Mouse (Mus musculus): ENCODE results near the gene Fam216a.

Gene Fam216a

GRCm38 (mm10) chr5:122390671-122391070, 18.5 kb upstream of the Fam216a start:
- DNase-seq (ENCODE audit: low spot score) = no peak

GRCm38 (mm10) chr5:122390006-122390405, 17.8 kb upstream of the Fam216a start:
- no peak for DNase-seq (ENCODE audit: low spot score)

GRCm38 (mm10) chr5:122379374-122380155, 7.4 kb upstream of the Fam216a start:
- peak; percentile 56 for DNase-seq (ENCODE audit: low spot score)

GRCm38 (mm10) chr5:122378171-122378570, 6.0 kb upstream of the Fam216a start:
- DNase-seq (ENCODE audit: low spot score) = no peak

- DNase-seq (ENCODE audit: low spot score) = no peak
Observed at GRCm38 (mm10) chr5:122377101-122377833, 5.1 kb upstream of the Fam216a start.

GRCm38 (mm10) chr5:122372878-122373277, 714 bp upstream of the Fam216a start:
- no peak for DNase-seq (ENCODE audit: low spot score)

- no peak for DNase-seq (ENCODE audit: low spot score)
Observed at GRCm38 (mm10) chr5:122371591-122372191, 473 bp downstream of the Fam216a start, which contains the start of gene Gpn3. Gene Gpn3 (plus strand): TSS chr5:122371876.

- DNase-seq (ENCODE audit: low spot score) = no peak
Observed at GRCm38 (mm10) chr5:122354492-122355067, 17.6 kb downstream of the Fam216a start.

- peak; percentile 98 for DNase-seq (ENCODE audit: low spot score)
Observed at GRCm38 (mm10) chr5:122353807-122354491, 18.2 kb downstream of the Fam216a start, which contains the start of the genes Rad9b and Vps29. Gene Rad9b (minus strand): TSS chr5:122354233. Gene Vps29 (plus strand): TSS chr5:122354369.

GRCm38 (mm10) chr5:122345777-122346176, 26.4 kb downstream of the Fam216a start:
- DNase-seq (ENCODE audit: low spot score) = no peak

- peak; percentile 58 for DNase-seq (ENCODE audit: low spot score)
Observed at GRCm38 (mm10) chr5:122344260-122344659, 27.9 kb downstream of the Fam216a start.

GRCm38 (mm10) chr5:122343768-122344167, 28.4 kb downstream of the Fam216a start:
- no peak for DNase-seq (ENCODE audit: low spot score)

GRCm38 (mm10) chr5:122342874-122343273, 29.3 kb downstream of the Fam216a start:
- DNase-seq (ENCODE audit: low spot score) = no peak

GRCm38 (mm10) chr5:122336554-122337294, 35.4 kb downstream of the Fam216a start:
- no peak for DNase-seq (ENCODE audit: low spot score)

- DNase-seq (ENCODE audit: low spot score) = no peak
Observed at GRCm38 (mm10) chr5:122334682-122335081, 37.5 kb downstream of the Fam216a start.

GRCm38 (mm10) chr5:122330269-122330668, 41.9 kb downstream of the Fam216a start:
- no peak for DNase-seq (ENCODE audit: low spot score)

GRCm38 (mm10) chr5:122327283-122327682, 44.9 kb downstream of the Fam216a start:
- no peak for DNase-seq (ENCODE audit: low spot score)

- no peak for DNase-seq (ENCODE audit: low spot score)
Observed at GRCm38 (mm10) chr5:122325477-122325876, 46.7 kb downstream of the Fam216a start.

GRCm38 (mm10) chr5:122324608-122325431, 47.3 kb downstream of the Fam216a start:
- no peak for DNase-seq (ENCODE audit: low spot score)

GRCm38 (mm10) chr5:122323523-122323922, 48.6 kb downstream of the Fam216a start:
- no peak for DNase-seq (ENCODE audit: low spot score)
